Mouse (Mus musculus) gastrocnemius, adult 8-10 months (tissue): ENCODE measurements around the gene Gm45213. TPM values are rescaled to one million over a fixed set of nuclear protein-coding genes. Genes with fewer than 3 reads are reported as not detected.
"Not testable (repeated sequence)": the region's sequence is repeated elsewhere in the genome, so short reads cannot be mapped to it uniquely, and the experiment has no call there.

Source experiments
- DNase-seq, 2 experiments: peaks; one replicate each; pipeline ENCODE4 v3.0.0; 2022; ENCODE audit warnings: low spot score in 2 of 2
- total RNA-seq, 4 experiments: library from RNA; stranded (reverse); gene quantifications; 2 replicates each; pipeline ENCODE4 v1.2.4; 2022

Gm45213 gene
- total RNA-seq, 4 experiments from 2014 or later: not detected

DNA sequence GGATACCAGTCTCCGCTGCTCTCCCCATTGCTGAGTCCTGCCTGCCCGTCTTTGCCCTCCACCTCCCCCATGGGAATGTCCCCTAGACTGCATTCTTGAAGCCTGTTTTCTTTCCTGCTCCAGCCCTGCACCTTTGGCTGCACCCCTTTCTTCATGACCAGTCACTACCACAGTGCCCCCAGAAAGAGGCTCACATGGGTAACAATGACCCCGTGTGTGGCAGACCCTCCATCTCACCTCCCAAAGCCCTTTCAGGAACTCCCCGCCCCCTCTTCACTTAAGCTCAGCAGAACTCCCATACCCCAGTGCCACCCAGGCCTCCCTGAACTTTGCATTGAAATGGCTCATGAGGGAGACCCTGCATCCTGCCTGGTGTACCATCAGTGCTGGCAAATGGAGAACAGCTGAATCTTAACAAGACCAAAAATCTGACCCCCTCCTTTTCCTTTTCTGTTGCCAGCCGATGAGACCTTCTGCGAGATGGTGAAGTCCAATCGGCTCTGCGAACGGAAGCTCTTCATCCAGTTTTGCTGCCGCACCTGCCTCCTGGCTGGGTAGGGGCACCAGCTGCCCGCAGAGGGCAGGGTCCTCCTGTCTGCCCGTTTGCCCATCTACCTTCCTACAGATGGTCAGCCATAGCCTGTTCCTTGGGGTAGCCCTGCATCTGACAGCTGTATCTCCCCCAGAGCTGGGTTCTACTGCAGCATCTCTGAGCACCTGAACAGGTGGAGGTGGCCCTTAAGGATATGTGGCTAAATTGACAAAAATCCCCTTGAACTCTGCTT is 5.2 kb downstream of the Gm45213 start:
- DNase-seq: no peak

DNA sequence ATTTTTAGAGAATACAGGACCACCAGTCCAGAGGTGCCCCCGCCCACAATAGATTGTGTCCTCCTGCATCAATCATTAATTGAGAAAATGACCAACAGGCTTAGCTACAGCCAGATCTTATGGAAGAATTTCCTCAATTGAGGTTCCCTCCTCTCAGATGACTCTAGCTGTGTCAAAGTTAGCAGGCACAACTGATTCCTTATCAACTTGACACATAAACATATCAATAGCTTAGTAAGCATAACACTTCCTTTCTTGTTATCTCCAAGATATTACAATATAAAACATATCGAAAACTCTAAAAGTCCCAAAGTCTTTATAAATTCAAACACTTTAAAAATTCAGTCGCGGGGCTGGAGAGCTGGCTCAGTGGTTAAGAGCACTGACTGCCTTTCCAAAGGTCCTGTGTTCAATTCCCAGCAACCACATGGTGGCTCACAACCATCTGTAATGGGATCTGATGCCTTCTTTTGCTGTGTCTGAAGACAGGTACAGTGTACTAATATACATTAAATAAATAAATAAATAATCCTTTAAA is 10.6 kb downstream of the Gm45213 start:
- DNase-seq: no peak

DNA sequence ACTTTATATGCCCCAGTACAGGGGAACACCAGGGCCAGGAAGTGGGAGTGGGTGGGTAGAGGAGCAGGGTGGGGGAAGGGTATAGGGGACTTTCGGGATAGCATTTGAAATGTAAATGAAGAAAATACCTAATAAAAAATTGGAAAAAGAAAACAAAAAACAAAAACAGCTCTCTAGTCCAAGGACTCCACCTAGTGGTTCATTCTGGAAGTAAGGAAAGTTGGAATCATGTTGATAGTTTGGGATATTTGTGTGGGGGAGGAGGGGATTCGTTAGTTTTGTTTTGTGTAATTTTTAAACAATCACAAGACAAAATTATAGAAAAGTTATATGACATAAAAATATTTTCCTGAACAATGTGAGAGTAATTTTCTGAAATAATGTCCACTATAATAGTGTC is 12.0 kb downstream of the Gm45213 start:
- not testable (repeated sequence) for DNase-seq

DNA sequence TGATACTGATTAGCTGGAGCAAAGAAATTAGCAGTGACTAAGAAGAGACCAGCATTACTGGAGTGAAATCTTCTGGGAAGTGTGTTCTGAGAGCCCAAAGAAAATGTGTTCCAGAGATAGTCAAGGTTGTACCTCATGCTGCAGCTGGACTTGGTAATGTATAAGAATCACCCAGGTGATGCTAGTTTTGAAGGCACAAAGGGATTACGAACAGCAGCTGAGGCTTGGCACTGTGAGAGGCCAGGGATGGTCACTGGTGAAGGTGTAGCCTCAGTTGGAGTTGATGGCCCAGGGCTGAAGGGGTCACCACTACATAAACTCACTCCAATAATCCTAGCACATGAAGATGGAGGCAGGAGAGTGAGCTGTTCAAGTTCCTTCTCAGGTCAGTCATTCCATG is 15.3 kb downstream of the Gm45213 start, which contains the start of gene Snrpa1:
TSS of gene Snrpa1 (plus strand) at position 301 of the 400 bp plus-strand sequence.
- no peak for DNase-seq

DNA sequence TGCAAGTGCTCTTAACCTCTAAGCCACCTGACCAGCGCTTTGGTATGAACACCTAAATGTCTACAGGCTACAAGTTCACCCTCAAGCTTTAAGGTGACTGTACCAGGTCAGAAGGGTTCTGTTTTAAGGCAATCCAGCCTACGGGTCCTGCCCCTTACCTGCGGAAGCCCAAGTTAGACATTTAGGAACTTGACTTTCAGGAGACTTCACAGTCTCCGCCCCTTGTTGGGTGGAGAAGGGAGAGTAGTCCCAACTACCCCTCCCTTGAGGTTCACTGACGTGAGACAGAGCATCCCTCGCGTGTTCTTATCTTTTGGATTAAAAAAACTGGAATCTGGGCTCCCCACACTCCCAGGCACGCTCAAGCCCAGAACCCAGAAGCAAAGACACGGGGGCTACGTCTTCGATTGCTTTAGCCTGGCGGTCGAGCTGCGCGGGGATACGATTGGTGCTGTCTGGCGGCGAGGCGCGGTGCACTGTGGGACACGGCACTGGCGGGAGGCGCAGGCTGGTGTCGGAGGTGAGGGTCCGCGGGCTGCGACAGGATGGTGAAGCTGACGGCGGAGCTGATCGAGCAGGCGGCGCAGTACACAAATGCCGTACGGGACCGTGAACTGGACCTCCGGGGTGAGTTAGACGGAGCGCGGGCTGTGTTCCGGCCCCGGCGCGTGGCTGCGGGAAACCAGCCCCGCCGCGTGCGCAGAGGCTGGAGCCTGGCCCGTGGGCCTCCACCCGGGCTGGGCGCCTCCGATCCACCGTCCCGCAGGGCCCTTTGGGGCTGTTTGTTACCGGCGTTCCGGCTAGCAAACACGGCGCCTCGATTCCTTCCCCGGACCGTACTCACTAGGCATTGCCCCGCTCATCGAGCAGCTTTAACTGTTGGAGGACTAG is 16.9 kb downstream of the Gm45213 start:
- DNase-seq: peak; percentile 75 to 78

DNA sequence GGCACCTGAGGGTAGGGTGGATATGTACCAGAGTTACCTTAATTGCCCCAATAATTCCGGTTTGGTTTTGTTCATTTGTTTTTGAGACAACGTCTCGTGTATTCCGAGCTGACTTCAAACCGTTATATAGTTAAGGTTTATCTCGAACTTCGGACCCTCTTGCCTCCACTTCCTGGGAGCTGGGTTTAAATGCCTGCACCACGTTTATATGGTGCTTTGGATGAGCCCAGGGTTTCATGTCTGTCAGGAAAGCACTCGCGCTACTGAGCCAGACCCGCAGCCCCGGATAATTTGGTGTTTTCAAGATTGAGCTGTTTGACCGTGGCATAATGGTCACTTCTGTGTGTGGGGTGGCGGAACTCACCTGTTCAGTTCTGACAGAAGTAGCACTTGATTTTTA is 17.7 kb downstream of the Gm45213 start:
- DNase-seq: no peak

DNA sequence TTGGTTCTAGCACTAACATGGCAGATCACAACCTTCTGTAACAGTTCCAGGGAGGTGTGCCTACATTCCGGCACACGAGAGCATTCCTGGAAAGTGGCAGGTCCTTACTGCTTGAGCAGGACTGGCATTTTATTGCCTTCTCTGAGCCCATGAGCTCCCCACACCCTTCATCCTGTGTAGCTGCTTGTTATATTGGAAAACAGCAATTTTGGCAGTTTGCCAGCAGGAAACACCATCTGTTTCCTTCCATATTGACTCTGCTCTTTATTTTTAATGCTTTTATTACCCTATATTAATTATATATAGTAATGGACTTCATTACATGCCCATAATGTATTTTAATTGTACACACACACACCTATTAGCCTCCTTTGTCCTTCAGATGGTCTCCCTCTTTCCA is 33.0 kb downstream of the Gm45213 start:
- no peak for DNase-seq

DNA sequence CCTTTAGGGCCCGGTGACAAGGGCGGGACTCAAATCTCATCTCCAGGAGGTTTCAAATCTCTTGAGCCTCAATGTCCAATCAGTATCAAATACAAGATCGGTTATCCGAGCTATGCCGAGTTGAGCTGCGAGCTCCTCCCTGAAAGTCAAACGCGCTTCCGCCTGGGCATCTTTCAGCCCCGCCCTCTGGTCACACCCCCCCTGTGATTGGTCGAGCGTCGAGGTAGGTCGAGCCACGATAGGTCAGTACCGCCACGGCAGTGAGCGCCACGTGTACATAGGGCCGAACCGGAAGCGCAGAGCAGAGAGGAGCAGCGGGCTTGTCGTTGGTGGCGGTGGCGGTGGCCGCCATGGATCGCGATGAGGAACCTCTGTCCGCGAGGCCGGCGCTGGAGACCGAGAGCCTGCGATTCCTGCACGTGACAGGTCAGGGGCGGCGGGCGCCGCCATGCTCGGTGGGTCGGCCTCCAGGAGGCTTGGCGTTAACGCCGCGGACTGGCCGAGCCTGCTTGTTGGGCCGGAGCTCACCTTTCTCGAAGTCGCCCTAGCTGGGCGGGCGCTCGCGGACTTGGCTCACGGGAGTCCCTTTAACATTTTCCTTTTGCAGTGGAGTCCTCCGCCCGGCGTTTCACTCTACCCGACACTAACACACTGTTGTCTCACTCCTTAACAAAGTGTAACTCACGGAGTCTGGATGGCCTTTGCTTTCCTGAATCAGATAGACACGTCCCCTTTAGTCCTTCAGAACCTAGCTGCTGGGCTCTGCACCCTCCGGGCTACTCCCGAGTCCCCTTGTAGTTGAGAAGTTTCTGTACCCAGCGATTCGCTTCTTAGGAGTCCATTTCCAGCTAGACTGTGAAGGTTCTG is 36.2 kb downstream of the Gm45213 start, which contains the start of gene Selenos:
TSS of gene Selenos (plus strand) at position 286 of the 867 bp plus-strand sequence.
- peak; percentile 92 to 94 for DNase-seq

DNA sequence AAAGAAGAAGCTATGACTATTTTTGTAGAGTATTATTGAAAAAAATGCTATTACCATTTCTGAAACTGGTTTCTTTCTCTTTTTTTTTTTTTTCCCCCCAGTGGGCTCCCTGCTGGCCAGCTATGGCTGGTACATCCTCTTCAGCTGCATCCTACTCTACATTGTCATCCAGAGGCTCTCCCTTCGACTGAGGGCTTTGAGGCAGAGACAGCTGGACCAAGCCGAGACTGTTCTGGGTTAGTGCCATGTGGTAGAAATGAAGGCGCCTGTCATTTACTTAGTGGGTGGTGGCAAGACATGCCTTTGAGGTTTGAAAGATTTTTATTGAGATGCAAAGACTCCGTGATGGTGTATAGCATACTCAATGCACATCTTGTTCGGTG is 36.8 kb downstream of the Gm45213 start:
- DNase-seq: no peak

DNA sequence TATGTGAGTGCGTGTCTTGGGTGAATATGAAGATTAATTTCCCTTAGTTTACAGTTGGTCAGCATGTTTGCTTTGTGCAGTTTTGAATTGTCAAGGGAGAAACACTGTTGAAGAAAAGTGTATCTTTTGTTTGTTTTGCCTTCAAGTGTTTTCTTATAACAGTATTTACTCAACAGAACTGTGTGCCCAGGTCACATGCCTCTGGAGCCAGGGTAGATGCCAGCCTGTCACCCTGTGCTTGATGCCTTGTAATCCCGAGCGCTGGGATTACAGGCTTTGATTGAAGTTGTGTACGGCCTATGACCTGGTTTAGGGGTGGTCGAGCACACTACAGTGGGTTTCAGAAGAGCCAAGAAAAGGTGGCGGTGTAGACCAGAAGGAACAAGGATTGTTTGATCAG is 40.4 kb downstream of the Gm45213 start:
- no peak for DNase-seq

DNA sequence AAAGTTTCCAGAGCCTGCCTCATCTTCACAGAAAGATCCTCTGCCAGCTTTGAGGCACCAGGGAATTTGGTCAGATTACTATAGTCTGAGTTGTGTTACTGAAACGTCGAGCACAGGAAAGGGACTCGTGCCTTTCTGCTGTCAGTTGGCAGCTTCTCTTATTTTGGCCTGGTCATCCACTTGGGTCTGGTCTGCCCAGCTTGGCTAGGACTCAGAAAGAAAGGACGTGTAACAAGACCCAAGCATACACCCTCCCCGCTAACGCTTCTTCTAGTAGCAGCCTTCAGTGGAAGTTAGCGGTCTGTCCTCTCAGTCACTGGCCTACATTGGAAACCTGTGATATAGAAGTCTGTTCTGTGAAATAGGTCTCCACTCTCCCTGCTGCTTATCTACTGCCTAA is 41.1 kb downstream of the Gm45213 start:
- peak; percentile 29 to 59 for DNase-seq

DNA sequence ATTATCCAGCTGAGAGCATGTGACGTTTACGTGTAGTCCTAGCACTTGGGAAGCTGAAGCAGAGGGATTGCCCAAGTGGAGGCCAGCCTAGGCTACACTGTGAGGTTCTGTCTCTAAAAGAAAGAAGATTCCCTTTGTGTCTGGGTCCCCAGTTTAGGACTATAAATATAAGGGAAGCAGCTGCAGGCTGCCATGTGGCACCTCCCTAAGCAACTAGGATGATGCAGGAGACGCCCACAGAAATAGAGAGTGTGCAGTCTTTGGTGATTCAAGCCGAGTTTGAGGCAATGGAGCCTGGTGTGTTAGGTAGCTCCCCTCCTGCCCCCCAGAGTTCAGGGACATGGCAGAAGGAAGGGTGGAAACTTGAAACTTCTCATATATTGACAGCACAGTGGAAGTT is 44.2 kb downstream of the Gm45213 start:
- DNase-seq: no peak

DNA sequence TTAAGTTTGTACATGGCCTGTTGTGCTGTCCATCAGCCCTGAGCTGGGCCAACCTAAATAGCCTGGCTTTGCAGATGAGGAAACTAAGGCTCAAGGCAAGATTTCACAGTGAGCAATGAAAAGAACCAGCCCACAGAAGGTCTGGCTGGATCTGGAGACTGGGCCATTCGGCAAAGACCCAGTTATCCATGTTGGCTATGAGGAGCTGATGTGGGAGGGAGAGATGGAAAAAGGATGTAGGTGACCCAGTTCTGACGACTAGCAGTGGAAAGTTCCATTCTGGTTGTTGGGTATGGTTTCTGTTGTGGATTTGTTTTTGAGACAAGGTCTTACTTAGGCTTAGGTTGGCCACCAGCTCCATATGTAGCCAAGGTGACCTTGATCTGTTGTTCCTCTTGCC is 44.7 kb downstream of the Gm45213 start:
- DNase-seq: no peak

DNA sequence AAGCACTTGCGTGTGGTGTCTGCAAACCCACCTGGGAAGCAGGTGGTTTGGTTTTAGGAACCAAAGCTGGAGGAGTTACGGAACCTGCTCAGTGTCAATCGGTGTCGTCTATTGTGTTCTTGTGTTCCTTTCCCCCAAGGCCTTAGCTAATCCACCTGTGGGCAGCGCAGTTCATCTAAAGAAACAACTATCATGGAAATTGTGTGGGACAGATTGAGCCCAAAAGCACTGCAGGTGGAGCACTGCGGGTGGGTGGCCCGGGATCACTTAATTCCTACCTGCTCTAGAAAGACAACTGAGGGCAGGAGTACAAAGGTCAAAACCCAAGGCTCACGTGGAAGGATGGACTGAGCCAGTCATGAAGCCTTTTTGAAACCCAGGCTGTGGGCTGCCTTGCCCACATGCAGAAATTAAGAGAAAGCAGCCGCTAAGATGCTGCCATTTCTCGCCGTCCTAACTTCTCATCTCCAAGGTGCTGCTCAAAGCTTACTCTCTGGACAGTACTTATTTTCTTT is 47.3 kb downstream of the Gm45213 start:
- DNase-seq: no peak

DNA sequence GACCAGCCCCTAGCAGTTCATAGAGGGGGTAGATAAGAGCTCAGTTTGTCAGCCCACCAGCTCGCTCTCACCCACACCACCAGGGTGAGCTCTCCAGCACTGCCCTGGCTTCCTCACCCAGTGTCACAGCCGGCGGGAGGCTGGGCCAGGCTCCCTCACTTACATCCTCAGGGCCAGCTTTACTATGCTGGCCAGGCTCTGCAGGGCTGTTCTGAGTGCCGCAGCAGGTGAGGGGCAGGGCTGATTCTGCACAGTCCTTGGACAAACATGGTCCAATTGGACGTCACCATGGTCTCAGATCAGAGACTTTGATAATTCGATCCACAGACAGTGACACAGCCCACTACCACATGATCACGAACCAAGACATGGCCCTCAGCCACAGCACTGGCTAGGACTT is 48.2 kb downstream of the Gm45213 start:
- DNase-seq: no peak

DNA sequence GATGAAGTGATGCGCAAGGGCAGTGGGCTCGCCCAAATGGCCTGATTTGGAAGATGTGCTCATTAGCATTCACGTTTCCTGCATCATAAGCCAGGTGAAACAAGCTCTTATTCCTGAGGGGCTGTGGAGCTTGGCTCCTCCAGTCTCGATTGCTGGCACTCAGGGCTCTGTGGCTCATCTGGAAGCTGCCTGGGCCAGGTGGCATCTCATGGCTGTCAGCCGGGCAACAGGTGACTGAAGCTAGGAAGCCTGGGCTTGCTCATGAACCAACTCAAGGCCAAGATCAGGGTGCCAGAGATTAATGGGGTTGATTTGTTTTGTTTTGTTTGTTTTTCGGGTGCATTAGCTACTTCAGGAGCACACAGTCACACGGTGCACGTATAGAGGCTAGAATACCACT is 49.3 kb downstream of the Gm45213 start:
- DNase-seq: no peak

DNA sequence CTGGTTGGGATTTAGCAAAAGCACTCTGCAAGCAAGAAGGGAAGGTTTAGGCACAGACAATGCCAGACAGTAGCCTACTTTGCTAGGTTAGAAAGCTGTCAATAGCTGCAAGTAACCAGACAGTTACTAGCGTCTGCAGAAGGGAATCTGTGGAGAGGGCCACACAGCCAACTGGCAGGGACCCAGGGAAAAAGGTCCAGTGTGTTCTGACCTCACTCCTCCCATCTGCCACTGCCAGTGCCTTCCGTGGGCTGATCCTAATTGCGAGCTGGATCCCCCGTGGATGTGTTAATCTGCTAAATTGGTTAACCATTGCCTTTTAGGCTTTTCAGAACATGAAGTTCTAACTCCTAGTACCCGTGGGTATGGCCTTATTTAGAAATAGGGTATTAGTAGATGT is 50.7 kb downstream of the Gm45213 start:
- peak in 1 of 2 experiments; percentile 52 for DNase-seq

DNA sequence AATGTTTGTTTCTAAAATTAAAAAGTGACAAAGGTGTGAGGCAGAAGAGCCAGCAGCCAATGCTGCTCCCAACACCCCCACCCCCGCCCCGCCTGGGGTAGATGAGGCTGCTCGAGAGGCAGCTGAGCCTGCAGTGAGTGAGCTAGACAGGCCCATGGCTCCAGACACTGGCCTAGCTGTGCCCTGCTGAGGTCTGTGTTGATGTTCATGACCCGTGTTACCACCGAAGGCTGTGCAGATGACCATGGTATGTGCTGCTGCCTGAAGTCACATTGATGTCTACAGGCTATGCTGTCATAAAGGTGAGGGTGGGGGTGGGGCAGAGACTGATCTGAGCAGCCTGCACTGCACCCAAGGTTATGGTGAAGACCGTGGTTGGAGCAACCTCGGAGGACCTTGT is 55.4 kb downstream of the Gm45213 start:
- no peak for DNase-seq

DNA sequence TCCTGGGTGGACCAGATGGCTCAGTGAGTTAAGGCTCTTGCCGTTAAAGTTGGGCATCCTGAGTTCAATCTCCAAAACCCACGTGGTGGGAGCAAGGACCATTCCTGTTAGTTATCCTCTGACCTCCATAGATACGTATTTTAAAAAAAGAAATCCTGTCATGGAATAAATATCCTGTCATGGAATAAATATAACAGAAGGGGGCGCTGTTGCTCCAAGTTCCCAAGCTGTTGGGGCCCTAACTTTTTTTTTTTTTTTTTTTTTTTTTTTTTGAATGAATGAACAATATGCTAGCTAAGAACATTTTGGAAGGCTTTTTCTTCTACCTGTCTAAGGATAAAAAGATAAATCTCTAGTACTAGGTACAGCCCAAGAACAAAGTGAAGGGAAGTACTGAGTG is 58.5 kb downstream of the Gm45213 start:
- DNase-seq: no peak

DNA sequence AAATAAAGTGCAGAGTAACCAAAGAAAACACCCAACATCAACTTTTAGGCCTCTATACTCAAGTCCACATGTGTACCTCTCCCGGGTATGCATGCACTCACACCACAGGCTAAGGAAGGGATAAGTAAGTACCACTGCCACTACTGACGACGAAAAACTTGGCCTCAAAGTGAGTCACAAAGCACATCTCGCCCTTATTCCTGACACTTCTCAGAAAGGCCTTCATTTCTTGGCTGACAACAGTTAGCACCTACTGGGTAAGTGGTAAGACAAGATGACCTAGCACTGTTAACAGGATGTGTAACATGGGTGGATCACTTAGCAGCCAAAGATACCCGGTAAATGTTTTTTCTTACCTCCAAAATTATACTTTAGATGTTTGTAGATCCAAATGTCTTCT is 61.1 kb downstream of the Gm45213 start:
- no peak for DNase-seq

DNA sequence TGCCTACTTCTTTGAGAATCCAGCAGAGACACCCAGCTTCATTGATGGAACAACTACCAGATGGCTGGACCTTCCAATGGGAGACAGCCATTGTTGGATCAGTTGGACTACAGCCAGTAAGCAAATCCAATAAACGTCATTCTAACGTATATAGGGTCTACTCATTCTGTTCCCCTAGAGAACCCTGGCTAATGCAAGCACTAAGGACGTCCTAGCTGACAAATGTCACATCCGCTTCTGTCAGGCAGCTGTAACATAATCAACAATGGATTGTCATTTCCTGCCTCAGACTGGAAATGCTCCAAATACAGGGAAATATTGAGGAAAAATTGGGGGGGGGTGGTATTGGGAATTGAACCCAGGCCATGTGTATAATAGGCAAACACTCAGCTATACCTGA is 62.4 kb downstream of the Gm45213 start:
- DNase-seq: no peak
